Mouse (Mus musculus) midbrain, embryonic 11.5 days (tissue): ENCODE data around the gene Dok1. TPM values are rescaled to one million over a fixed set of nuclear protein-coding genes. Genes with fewer than 3 reads are reported as not detected.

Source experiments
- ATAC-seq: fragments of 200-750 bp; cut with Nextera tagmentation; 2 replicates; pipeline ENCODE4 v1.8.0; 2017; ENCODE audit warnings: moderate TSS enrichment, moderate library complexity; ENCODE audit not compliant: low FRiP score
- DNase-seq: peaks from one replicate; pipeline ENCODE4 v3.0.0; 2015; ENCODE audit warnings: low spot score; ENCODE audit errors: missing footprints
- H3K27ac ChIP-seq: fragments of 300-500 bp; sonication (generic); 2 replicates; pipeline ENCODE4 v1.5.1; 2014; ENCODE audit warnings: low read depth, low read length
- H3K27me3 ChIP-seq: fragments of 300-500 bp; sonication (generic); 2 replicates; pipeline ENCODE4 v1.6.1; 2014; ENCODE audit warnings: mild to moderate bottlenecking, low read length, moderate library complexity, mixed read lengths; ENCODE audit not compliant: control insufficient read depth, insufficient read depth
- H3K36me3 ChIP-seq: fragments of 300-500 bp; sonication (generic); 2 replicates; pipeline ENCODE4 v1.6.1; 2014; ENCODE audit warnings: mild to moderate bottlenecking, low read length, moderate library complexity, mixed read lengths; ENCODE audit not compliant: control insufficient read depth, insufficient read depth
- H3K4me1 ChIP-seq: fragments of 300-500 bp; sonication (generic); 2 replicates; pipeline ENCODE4 v1.6.1; 2014; ENCODE audit warnings: low read length; ENCODE audit not compliant: control insufficient read depth, insufficient read depth
- H3K4me2 ChIP-seq: fragments of 300-500 bp; sonication (generic); 2 replicates; pipeline ENCODE4 v1.6.1; 2014; ENCODE audit warnings: mild to moderate bottlenecking, moderate library complexity
- H3K4me3 ChIP-seq: fragments of 300-500 bp; sonication (generic); 2 replicates; pipeline ENCODE4 v1.5.1; 2014; ENCODE audit warnings: low read depth, low read length
- H3K9ac ChIP-seq: fragments of 300-500 bp; sonication (generic); 2 replicates; pipeline ENCODE4 v1.6.1; 2014; ENCODE audit warnings: low read length
- H3K9me3 ChIP-seq: fragments of 300-500 bp; sonication (generic); 2 replicates; pipeline ENCODE4 v1.6.1; 2016; ENCODE audit warnings: low read length; ENCODE audit not compliant: control insufficient read depth
- WGBS: fragments of 180-500 bp; shearing (Covaris S2); extraction: QIAGEN DNeasy Blood & Tissue Kit; methylation state at CpG from one replicate; pipeline ENCODE4 v1.1.7; 2014; 5-methylcytosine and 5-hydroxymethylcytosine counted together
- polyA plus RNA-seq: library from polyadenylated mRNA; unstranded; fragments of >200 nt; fragmentation: Nextera tagmentation; extraction: Ambion mirVana; gene quantifications from 2 replicates; pipeline ENCODE4 v1.2.1, GENCODE M21; 2014

Dok1 gene
- polyA plus RNA-seq, 1 experiment from 2014 or later = 5.2 TPM

DNA sequence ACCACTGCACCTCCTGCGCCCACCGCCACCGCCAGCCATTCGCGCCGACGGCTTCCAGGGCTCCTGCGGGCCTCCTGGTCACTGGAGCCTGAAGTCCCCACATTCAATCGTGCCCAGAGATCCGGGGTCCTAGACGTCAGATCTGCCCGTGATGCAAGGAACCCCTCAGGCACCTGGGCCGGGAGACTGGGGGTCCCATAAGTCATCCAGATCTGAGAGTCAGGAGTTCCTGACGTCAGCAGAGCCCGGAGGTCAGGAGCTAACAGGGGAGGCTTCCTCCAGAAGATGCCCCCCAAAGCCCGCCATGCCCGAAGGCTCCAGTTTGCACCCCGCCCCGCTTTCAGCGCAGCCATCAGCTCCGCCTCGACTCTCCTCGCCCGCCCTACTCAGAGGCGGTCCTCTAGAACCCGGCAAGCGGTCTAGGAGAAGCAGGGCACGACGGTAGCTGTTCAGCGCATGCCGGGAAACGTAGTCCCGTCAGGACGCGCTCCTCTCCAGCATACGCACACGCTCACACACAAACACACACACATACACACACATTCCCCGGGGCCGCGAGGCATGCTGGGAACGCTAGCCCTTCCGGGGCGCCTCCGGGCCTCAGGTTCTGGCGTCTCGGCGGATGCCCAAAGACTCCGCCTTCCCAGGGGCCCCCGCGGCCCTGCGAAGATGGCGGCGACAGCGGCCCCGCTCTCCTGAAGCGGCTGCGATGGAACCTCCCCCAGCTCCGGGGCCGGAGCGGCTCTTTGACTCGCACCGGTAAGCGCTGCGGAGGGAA is 21.0 kb upstream of the Dok1 start, which contains the start of gene Aup1:
Gene Aup1 (plus strand): TSS at position 448 of the 778 bp plus-strand sequence.
- Histone ChIP-seq H3K9ac (peak within 1 kb of the TSS; percentile 93), H3K4me2 (peak within 1 kb of the TSS; percentile 97), H3K27ac (peak within 1 kb of the TSS; percentile 80), H3K27me3 (no peaks in the 10 kb centered on the region), H3K9me3 (no peaks in the 10 kb centered on the region), H3K36me3 (peaks cover 5% of the 10 kb centered on the region; the same call in 1 of the 2 replicates), H3K4me3 (peak within 1 kb of the TSS; percentile 97), H3K4me1 (peaks cover 21% of the 10 kb centered on the region)
- WGBS = under 1% methylated on average over 57 of the region's 64 CpGs
- ATAC-seq = peak; percentile 96
- DNase-seq = peak; percentile 100

DNA sequence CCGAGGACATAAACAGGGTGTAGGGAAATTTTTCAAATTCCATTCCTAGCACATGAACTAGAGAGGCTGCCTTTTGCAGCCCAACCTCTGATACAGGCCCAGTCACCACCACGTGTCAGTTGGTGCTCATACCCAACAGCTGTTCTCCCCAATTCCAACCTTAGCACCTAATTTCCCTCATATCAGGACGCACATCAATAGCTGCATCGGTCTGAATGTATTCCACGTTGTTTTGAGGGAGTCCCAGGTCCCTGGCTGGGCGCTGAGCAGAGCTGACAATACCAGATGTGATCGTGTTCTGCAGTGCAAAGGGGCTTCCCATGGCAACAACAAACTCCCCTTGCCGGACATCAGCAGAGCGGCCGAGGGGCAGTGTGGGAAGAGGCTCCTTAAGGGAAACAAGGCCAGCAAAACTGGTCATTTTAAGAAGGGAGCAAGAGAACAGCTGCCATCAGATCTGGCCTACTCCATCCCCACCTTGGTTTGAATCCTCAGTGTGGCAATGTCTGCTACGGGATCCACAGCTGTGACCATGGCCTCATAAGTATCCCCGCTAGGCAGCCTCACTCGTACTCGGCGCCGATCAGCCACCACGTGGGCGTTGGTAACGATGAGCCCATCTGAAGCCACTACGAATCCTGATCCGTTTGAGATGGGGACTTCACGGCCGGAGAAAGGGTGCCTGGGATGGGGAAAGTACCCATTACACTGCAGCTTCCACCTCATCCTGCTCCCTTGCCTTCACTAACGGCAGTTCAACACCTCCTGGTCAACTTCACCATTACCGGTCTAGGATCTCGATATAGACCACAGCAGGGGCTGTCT is 20.1 kb upstream of the Dok1 start:
- peaks cover 21% of the 10 kb centered on the region for H3K4me1 ChIP-seq
- peak overlapping the region; percentile 97 for H3K4me2 ChIP-seq
- WGBS = 3% methylated on average over 26 of the region's 26 CpGs
- H3K36me3 ChIP-seq = peaks cover 5% of the 10 kb centered on the region; the same call in 1 of the 2 replicates
- H3K27me3 ChIP-seq = no peaks in the 10 kb centered on the region
- DNase-seq = peak; percentile 94
- peak overlapping the region; percentile 27 for H3K27ac ChIP-seq
- H3K9ac ChIP-seq = peak overlapping the region; percentile 93
- peak overlapping the region; percentile 97 for H3K4me3 ChIP-seq
- ATAC-seq = 0 out of 2 replicates have a peak, but pooled peaks have one; percentile 2
- no peaks in the 10 kb centered on the region for H3K9me3 ChIP-seq

DNA sequence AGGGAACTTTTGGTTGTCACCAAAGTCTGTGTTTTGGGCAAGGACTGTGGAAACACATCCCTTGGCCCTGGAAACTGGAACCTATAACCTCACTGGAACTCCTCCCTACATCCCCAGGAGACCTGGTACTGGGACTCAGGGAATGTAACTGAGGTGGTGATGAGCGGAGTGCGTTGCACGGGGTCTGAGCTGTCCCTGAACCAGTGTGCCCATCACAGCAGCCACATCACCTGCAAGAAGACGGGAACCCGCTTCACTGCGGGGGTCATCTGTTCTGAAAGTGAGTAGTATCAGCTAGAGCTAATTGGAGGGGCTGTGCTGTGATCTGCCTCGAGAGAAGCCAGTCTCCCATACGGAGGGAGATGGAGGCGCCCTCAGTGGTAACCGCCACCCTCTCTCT is 16.1 kb upstream of the Dok1 start:
- Histone ChIP-seq H3K9ac (no peak overlapping the region), H3K27ac (no peak overlapping the region), H3K36me3 (no peaks in the 10 kb centered on the region), H3K4me1 (peaks cover 13% of the 10 kb centered on the region), H3K9me3 (no peaks in the 10 kb centered on the region), H3K4me2 (no peak overlapping the region), H3K4me3 (no peak overlapping the region), H3K27me3 (no peaks in the 10 kb centered on the region)
- DNase-seq (no peak), ATAC-seq (no peak)
- 76% methylated on average over 10 of the region's 10 CpGs for WGBS

DNA sequence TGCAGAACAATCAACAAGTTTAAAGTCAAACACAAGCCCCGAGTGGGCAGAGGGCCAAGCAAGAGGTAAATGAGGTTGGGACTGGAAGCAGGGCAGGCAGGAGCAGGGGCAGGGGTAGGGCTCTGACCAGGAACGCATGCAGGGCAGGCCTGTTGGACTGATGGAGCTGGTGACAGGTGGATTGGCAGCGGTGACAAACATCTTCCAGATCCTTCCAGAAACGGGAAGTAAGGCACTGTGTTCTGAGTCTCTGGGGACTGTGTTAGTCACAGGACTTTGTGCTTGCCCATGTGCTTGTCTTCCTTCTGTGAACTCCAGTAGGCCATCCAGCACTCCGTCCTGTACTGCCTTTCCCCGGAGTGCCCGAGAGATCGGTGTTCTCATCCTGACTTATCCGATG is 11.5 kb upstream of the Dok1 start:
- H3K36me3 ChIP-seq = no peaks in the 10 kb centered on the region
- no peaks in the 10 kb centered on the region for H3K27me3 ChIP-seq
- DNase-seq (no peak), ATAC-seq (no peak)
- 76% methylated on average over 9 of the region's 9 CpGs for WGBS
- H3K4me1 ChIP-seq = no peaks in the 10 kb centered on the region
- H3K4me3 ChIP-seq = no peak overlapping the region
- no peak overlapping the region for H3K27ac ChIP-seq
- H3K9me3 ChIP-seq = no peaks in the 10 kb centered on the region
- no peak overlapping the region for H3K4me2 ChIP-seq
- H3K9ac ChIP-seq = no peak overlapping the region

DNA sequence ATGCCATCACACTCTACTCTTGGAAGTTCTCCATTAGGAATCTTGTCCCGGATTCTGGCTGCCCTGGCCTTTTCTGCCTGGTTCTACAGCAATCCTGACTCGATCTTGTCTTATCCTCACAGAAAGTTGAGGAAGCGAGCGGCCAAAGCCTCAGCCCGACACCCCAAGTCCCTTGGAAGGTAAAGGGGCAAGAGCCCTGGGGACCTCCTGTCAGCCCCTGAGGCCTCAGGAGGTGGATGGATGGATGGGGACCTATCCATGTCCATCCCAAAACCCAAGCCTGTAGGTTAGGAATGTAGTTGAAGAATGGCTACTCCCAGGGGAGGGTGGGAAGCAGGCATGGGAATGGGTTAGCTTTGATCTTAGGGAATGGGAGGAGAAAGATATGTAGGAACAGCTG is 10.7 kb upstream of the Dok1 start:
- Histone ChIP-seq H3K4me3 (no peak overlapping the region), H3K9ac (no peak overlapping the region), H3K27me3 (no peaks in the 10 kb centered on the region), H3K9me3 (no peaks in the 10 kb centered on the region), H3K27ac (no peak overlapping the region), H3K36me3 (no peaks in the 10 kb centered on the region), H3K4me1 (no peaks in the 10 kb centered on the region), H3K4me2 (no peak overlapping the region)
- peak; percentile 60 for DNase-seq
- ATAC-seq = no peak
- WGBS = 86% methylated on average over 5 of the region's 5 CpGs

DNA sequence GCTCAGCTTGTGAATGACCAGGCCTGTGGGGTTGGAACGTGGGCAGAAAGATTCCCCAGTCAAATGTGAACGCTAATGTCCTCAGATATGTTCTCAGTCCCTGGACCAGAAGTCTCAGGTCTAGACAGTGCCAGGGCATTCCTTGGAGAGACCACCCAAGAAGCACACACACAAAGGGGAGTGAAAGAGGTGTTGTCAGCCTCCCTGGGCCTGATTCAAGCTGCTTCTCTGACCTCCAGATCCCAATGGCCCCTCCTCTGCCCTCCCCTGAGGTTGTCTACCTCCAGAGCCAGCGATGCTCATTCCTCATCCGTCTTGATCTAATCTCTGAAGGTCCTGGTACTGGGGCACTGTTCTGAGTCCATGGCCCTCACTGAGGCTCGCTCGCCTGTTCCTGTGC is 10.3 kb upstream of the Dok1 start:
- peaks cover 2% of the 10 kb centered on the region; the same call in 1 of the 2 replicates for H3K4me1 ChIP-seq

DNA sequence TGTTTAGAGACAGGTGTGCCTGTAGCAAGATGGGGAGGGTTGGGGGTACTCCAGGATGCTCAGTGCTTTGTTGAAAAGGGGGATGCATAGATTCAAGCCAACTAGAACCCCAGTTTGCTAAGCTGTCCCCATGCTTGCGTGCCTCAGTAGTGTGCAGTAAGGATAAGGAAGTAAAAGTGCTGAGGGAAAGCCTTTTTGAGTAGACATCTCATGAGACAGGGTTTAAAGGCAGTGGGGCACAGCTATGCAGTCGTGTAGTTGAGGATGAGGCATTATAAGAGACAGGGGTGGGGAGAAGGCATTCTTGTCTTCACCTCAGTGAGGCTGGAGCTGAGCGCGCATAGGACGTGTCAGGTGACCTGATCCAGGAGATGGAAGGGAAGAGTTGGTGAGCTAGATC is 7.3 kb upstream of the Dok1 start:
- peaks cover 6% of the 10 kb centered on the region; the same call in 1 of the 2 replicates for H3K4me1 ChIP-seq
- DNase-seq = no peak
- 82% methylated on average over 5 of the region's 5 CpGs for WGBS

More for the DNA sequence above, 10.3 kb upstream of the Dok1 start:
- no peaks in the 10 kb centered on the region for H3K9me3 ChIP-seq
- H3K4me3 ChIP-seq = no peak overlapping the region
- DNase-seq = peak; percentile 56
- no peak overlapping the region for H3K27ac ChIP-seq
- ATAC-seq = no peak
- H3K9ac ChIP-seq = no peak overlapping the region
- no peaks in the 10 kb centered on the region for H3K36me3 ChIP-seq
- H3K27me3 ChIP-seq = no peaks in the 10 kb centered on the region
- H3K4me2 ChIP-seq = no peak overlapping the region
- 67% methylated on average over 6 of the region's 6 CpGs for WGBS

DNA sequence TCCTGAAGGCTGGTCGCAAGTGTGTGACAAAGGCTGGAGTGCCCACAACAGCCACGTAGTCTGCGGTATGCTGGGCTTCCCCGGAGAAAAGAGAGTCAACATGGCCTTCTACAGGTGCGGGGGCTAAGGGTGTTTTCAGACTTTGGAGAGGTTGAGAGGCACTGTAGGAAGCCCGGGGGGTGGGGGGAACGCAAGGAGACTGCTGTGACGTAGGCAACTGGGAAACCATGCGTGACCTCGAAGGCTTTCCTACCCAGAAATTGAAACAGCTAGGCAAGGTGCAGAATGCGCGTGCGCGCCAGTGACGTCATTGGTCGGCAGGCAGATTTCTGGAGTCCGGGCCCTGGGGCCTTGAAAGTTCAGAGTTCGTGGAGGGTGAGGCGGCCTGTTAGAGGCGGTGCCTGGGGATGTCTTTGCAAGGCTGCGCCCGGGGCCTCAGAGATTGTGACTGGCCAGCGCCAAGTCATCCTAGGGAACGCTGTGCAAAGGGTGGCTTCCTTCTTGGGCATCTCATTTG is 5.3 kb upstream of the Dok1 start:
- ATAC-seq (peak; percentile 73), DNase-seq (peak; percentile 100)
- H3K4me3 ChIP-seq = peak overlapping the region; percentile 9; the same call in 1 of the 2 replicates
- peaks cover 19% of the 10 kb centered on the region for H3K4me1 ChIP-seq
- 8% methylated on average over 24 of the region's 24 CpGs for WGBS
- H3K27ac ChIP-seq = no peak overlapping the region
- no peaks in the 10 kb centered on the region for H3K36me3 ChIP-seq
- peak overlapping the region; percentile 41 for H3K9ac ChIP-seq
- H3K4me2 ChIP-seq = peak overlapping the region; percentile 43
- H3K9me3 ChIP-seq = no peaks in the 10 kb centered on the region
- H3K27me3 ChIP-seq = 0 out of 2 replicates have a peak, but pooled peaks cover 2% of the 10 kb centered on the region

More for the DNA sequence above, 7.3 kb upstream of the Dok1 start:
- H3K36me3 ChIP-seq = no peaks in the 10 kb centered on the region
- no peak overlapping the region for H3K9ac ChIP-seq
- ATAC-seq = no peak
- no peaks in the 10 kb centered on the region for H3K27me3 ChIP-seq
- no peak overlapping the region for H3K4me2 ChIP-seq
- no peak overlapping the region for H3K4me3 ChIP-seq
- H3K27ac ChIP-seq = no peak overlapping the region
- no peaks in the 10 kb centered on the region for H3K9me3 ChIP-seq
